Mouse (Mus musculus): ENCODE data around the gene Pld3.

DNA sequence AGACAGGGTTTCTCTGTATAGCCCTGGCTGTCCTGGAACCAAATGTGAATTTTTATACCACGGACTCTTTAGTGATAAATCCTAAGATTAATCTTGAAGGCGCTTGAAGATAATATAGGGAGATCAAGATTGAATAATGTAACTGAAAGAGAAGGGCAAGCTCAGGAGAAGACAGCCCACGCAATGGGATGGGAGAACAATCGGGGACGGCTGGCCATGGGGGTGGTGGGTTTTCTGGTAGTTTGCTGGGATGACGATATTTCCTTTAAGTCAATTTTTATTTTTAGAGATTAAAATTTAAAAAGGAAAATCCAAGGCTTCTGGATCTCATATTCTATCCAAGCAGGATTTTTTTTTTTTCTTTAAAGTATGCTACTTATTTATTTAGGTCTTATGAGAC, 10.0 kb downstream of the Pld3 start:
- no peak for TF ChIP-seq CTCF (IDR thresholded peaks at IDR 0.05; ENCODE audit: control insufficient read depth, insufficient read depth, insufficient read length)
- no peak for TF ChIP-seq MYOG (IDR thresholded peaks at IDR 0.05; ENCODE audit: control insufficient read depth, extremely low read depth, insufficient read length)
